Mouse (Mus musculus) hindbrain, embryonic 14.5 days (tissue): ENCODE data around the gene Pacsin1. TPM values are rescaled to one million over a fixed set of nuclear protein-coding genes. Genes with fewer than 3 reads are reported as not detected.

ENCODE experiments used
- ATAC-seq: fragments of 200-750 bp; cut with Nextera tagmentation; 2 replicates; pipeline ENCODE4 v1.8.0; 2017; ENCODE audit warnings: moderate number of reproducible peaks, mild to moderate bottlenecking, moderate TSS enrichment, moderate library complexity; ENCODE audit not compliant: low FRiP score
- DNase-seq: peaks from one replicate; pipeline ENCODE4 v3.0.0-alpha.2; 2015; ENCODE audit warnings: low spot score
- H3K27ac ChIP-seq: fragments of 300-500 bp; sonication (generic); 2 replicates; pipeline ENCODE4 v1.5.1; 2014; ENCODE audit warnings: mild to moderate bottlenecking, moderate library complexity
- H3K27me3 ChIP-seq: fragments of 300-500 bp; sonication (generic); 2 replicates; pipeline ENCODE4 v1.6.1; 2014; ENCODE audit warnings: mild to moderate bottlenecking, low read length, mixed read lengths; ENCODE audit not compliant: control insufficient read depth, insufficient read depth
- H3K36me3 ChIP-seq: fragments of 300-500 bp; sonication (generic); replicated peaks from 2 replicates; pipeline ENCODE4 v1.6.1; 2014; ENCODE audit not compliant: control insufficient read depth, insufficient read depth
- H3K4me1 ChIP-seq: fragments of 300-500 bp; sonication (generic); replicated peaks from 2 replicates; pipeline ENCODE4 v1.6.1; 2014; ENCODE audit warnings: antibody characterized with exemption, low read length, mixed read lengths; ENCODE audit not compliant: control insufficient read depth, insufficient read depth
- H3K4me2 ChIP-seq: fragments of 300-500 bp; sonication (generic); replicated peaks from 2 replicates; pipeline ENCODE4 v1.6.1; 2014; ENCODE audit warnings: mild to moderate bottlenecking, moderate library complexity
- H3K4me3 ChIP-seq: fragments of 300-500 bp; sonication (generic); replicated peaks from 2 replicates; pipeline ENCODE4 v1.5.1; 2014; ENCODE audit warnings: mild to moderate bottlenecking, low read length
- H3K9ac ChIP-seq: fragments of 300-500 bp; sonication (generic); 2 replicates; pipeline ENCODE4 v1.6.1; 2014
- H3K9me3 ChIP-seq: fragments of 300-500 bp; sonication (generic); 2 replicates; pipeline ENCODE4 v1.6.1; 2016; ENCODE audit warnings: low read length; ENCODE audit not compliant: control insufficient read depth
- WGBS: fragments of 180-500 bp; shearing (Covaris S2); extraction: QIAGEN DNeasy Blood & Tissue Kit; methylation state at CpG from one replicate; pipeline ENCODE4 v1.1.7; 2014; 5-methylcytosine and 5-hydroxymethylcytosine counted together
- polyA plus RNA-seq: library from polyadenylated mRNA; unstranded; fragments of >200 nt; fragmentation: Nextera tagmentation; extraction: Ambion mirVana; gene quantifications from 2 replicates; pipeline ENCODE4 v1.2.1, GENCODE M21; 2014

The Pacsin1 gene
- polyA plus RNA-seq, 1 experiment from 2014 or later = 44.5 TPM

DNA sequence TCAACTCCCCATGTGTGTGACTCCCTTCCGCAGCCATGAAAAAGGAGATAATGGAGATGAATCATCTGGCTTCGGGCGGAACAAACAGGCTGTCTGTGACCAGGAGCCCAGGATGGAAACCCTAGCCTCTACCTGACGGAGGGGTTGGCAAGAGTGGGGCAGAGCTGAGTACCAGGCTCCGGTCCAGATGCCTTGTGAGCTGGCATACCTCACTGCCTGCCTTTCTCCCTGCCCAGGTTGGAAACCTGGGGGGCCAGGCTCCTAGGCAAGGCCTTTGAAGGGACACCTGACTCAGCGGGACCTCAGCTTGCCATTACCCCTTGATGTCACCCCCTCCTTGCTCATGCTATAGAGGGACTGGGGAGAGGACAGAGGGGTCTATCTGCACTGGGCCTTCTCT is 85.7 kb downstream of the Pacsin1 start:
- Histone ChIP-seq H3K4me3 (no peak overlapping the region), H3K4me1 (no peaks in the 10 kb centered on the region), H3K27ac (no peak overlapping the region), H3K4me2 (no peak overlapping the region), H3K9ac (no peak overlapping the region), H3K36me3 (no peaks in the 10 kb centered on the region), H3K9me3 (no peaks in the 10 kb centered on the region), H3K27me3 (no peaks in the 10 kb centered on the region)
- 91% methylated on average over 6 of the region's 6 CpGs for WGBS
- ATAC-seq (no peak), DNase-seq (no peak)

DNA sequence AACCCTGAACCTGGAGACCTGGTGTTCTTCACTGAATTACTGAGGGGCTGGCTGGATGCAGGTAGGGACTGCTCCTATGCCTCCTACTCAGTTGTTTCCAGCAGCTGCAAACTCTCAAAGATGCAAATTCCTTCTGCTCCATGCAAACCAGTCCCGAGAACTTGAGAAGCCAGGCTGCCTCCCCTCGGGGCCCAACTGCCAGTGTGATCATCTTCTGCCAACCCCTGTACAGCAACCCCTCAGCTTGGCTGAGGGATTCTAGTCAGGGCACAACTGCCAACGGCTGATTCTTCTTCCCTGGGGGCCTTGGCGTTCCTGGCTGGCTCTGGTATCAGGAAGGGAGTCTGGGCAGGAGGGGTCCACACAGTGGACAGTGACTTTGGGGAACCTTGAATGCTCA is 91.1 kb downstream of the Pacsin1 start:
- DNase-seq (no peak), ATAC-seq (no peak)
- H3K36me3 ChIP-seq = 0 out of 2 replicates have a peak, but pooled peaks cover 5% of the 10 kb centered on the region
- H3K4me3 ChIP-seq = no peak overlapping the region
- no peak overlapping the region; the same call in 1 of the 2 replicates for H3K9ac ChIP-seq
- no peak overlapping the region for H3K4me2 ChIP-seq
- 60% methylated on average over 4 of the region's 4 CpGs for WGBS
- no peaks in the 10 kb centered on the region for H3K4me1 ChIP-seq
- no peak overlapping the region for H3K27ac ChIP-seq
- H3K27me3 ChIP-seq = no peaks in the 10 kb centered on the region
- H3K9me3 ChIP-seq = no peaks in the 10 kb centered on the region

DNA sequence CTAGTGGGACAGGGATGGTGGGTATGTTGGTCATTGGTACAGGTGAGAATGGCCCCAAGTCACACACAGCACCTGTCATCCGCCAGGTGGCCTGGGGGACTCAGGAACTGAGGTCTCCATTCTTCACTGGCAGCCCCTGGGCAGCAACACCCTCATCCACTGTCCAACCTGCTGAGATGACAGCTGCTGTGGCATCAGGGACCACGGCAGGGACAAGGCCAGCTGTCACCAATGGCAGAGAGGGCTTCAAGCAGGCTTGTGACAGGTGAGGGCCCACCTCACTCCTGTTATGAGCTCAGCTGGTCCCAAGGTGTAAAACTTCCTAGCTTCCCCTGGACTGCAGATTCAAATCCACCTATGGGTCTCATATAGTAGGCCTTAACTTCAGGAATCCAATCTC is 92.8 kb downstream of the Pacsin1 start:
- Histone ChIP-seq H3K9me3 (no peaks in the 10 kb centered on the region), H3K27ac (no peak overlapping the region), H3K4me3 (no peak overlapping the region), H3K36me3 (peaks cover 13% of the 10 kb centered on the region), H3K4me1 (no peaks in the 10 kb centered on the region), H3K9ac (no peak overlapping the region), H3K27me3 (no peaks in the 10 kb centered on the region), H3K4me2 (no peak overlapping the region)
- no peak for ATAC-seq
- 89% methylated on average over 2 of the region's 2 CpGs for WGBS
- DNase-seq = no peak

DNA sequence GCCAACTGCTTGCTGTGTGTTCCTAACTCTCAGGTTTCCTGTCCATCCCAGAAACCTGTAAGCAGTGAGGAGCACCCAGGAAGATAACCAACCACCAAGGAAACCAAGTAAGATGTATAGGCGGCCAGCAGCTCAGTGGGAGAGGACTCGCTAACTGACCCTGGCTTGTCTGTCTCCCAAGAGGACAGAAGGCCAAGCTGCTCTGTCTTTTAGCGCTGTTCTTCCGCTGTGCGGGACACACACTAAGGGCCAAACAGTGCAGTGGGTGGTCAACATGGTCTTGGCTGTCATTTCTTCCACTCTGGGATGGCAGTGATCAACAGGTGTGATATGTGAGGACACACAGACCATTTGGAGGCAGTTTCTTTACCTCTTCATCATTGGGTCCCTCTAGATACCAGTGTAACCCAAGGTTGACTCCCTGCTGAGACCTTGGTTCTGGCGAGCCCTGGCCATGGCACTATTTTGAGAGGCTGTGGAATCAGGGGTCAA is 95.2 kb downstream of the Pacsin1 start:
- peaks cover 19% of the 10 kb centered on the region for H3K36me3 ChIP-seq
- DNase-seq = no peak
- no peak for ATAC-seq
- no peak overlapping the region for H3K9ac ChIP-seq
- H3K4me2 ChIP-seq = no peak overlapping the region
- H3K27ac ChIP-seq = no peak overlapping the region
- no peaks in the 10 kb centered on the region for H3K4me1 ChIP-seq
- no peaks in the 10 kb centered on the region for H3K27me3 ChIP-seq
- WGBS = 91% methylated on average over 6 of the region's 6 CpGs
- H3K4me3 ChIP-seq = no peak overlapping the region
- no peaks in the 10 kb centered on the region for H3K9me3 ChIP-seq

DNA sequence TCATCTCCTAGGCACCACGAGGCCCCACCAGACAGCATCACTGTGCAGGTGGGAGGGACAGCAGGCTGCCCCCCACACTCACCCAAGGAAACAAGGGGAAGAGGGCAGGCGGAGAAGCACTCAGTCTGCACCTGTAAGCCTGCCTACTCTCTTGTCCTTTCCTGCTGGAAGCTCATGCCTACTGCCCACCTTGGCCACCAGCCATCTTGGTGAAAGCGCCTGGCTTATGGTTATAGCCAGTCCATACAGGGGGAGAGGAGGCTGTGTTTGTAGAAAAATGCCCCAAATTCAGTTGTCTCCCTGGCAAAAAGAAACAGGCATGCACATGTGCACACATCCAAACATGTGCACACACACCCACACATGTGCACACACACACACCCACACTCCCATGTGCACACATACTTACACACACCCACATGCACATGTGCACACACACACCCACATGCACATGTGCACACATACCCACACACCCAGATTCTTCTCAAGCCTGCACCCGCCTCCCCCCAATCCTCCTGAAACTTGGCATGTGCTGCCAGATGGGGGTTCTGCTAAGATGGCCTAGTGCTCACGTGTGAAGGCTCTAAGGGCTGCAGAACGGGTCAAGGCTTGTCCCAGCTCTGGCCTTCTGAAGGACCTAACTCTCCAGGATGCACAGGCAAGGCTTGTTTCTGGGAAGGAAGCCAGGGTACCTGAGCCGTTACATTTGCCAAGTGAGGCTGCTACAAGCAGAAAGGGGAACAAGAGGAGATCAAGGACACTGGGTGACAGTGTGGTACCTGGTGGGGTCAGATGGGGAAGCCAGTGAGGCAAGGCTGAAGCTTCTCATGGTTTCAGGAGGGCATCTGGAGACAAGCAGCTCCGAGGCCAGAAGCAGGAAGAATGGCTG is 96.2 kb downstream of the Pacsin1 start:
- Histone ChIP-seq H3K27me3 (no peaks in the 10 kb centered on the region), H3K4me3 (no peak overlapping the region), H3K36me3 (peaks cover 19% of the 10 kb centered on the region), H3K9ac (no peak overlapping the region), H3K27ac (no peak overlapping the region), H3K4me2 (no peak overlapping the region), H3K9me3 (no peaks in the 10 kb centered on the region), H3K4me1 (no peaks in the 10 kb centered on the region)
- no peak for ATAC-seq
- 90% methylated on average over 8 of the region's 8 CpGs for WGBS
- no peak for DNase-seq

DNA sequence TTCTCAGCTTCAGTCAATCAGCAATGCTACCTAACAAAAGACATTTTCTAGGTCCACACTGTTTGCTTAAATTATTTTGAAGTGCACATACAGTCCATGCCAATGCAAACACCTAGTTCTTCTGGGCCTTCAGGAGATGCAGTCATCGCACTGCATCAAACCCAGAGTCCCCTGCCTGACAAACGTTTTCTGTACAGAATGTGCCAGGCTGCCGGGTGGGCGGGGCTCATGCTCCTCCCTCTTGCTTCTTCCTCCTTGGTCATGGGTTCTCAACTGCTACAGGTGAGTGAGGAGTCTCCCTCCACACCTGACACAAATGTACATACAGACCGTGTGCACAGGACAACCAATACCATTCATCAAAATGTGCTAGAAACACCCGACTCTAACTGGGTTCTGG is 104.9 kb downstream of the Pacsin1 start:
- no peak overlapping the region for H3K4me3 ChIP-seq
- H3K4me1 ChIP-seq = peaks cover 7% of the 10 kb centered on the region; the same call in 1 of the 2 replicates
- no peaks in the 10 kb centered on the region for H3K9me3 ChIP-seq
- no peak overlapping the region for H3K4me2 ChIP-seq
- no peaks in the 10 kb centered on the region for H3K27me3 ChIP-seq
- H3K9ac ChIP-seq = 0 out of 2 replicates have a peak overlapping the region, but pooled peaks have one; percentile 3
- ATAC-seq (no peak), DNase-seq (no peak)
- 80% methylated on average over 6 of the region's 6 CpGs for WGBS
- no peak overlapping the region; the same call in 1 of the 2 replicates for H3K27ac ChIP-seq
- peaks cover 9% of the 10 kb centered on the region for H3K36me3 ChIP-seq

Other genes starting within 250 kb of the Pacsin1 start
- gene Grm4, start 134.1 kb upstream of the Pacsin1 start, polyA plus RNA-seq = 9.0 and 10.1 TPM in 2 replicates
- gene Hmga1, start 99.0 kb upstream of the Pacsin1 start, polyA plus RNA-seq = 136 and 148 TPM in 2 replicates
- 68.0 and 76.5 TPM in 2 replicates for gene AI413582, start 89.8 kb upstream of the Pacsin1 start, polyA plus RNA-seq
- gene Nudt3, start 32.0 kb upstream of the Pacsin1 start, polyA plus RNA-seq = 107 and 115 TPM in 2 replicates
- gene RPS10-NUDT3, start 20.3 kb upstream of the Pacsin1 start, polyA plus RNA-seq = not detected in 2 replicates
- gene Rps10, start 18.8 kb upstream of the Pacsin1 start, polyA plus RNA-seq = 489 and 624 TPM in 2 replicates
- 0.26 and 0.94 TPM in 2 replicates for gene Spdef, start 73.4 kb downstream of the Pacsin1 start, polyA plus RNA-seq
- gene D17Wsu92e, start 165.1 kb downstream of the Pacsin1 start, polyA plus RNA-seq = 11.1 and 12.2 TPM in 2 replicates
- gene Snrpc, start 182.6 kb downstream of the Pacsin1 start, polyA plus RNA-seq = 202 and 223 TPM in 2 replicates
- 8.2 and 8.9 TPM in 2 replicates for gene Uhrf1bp1, start 200.9 kb downstream of the Pacsin1 start, polyA plus RNA-seq